Mouse (Mus musculus): ENCODE measurements at regions not wholly inside any gene's neighbourhood (a gene's known extent, or its start where the extent isn't known, plus 50 kb on each side); places are given as distances from the start of the nearest gene placed in this dataset.

DNA sequence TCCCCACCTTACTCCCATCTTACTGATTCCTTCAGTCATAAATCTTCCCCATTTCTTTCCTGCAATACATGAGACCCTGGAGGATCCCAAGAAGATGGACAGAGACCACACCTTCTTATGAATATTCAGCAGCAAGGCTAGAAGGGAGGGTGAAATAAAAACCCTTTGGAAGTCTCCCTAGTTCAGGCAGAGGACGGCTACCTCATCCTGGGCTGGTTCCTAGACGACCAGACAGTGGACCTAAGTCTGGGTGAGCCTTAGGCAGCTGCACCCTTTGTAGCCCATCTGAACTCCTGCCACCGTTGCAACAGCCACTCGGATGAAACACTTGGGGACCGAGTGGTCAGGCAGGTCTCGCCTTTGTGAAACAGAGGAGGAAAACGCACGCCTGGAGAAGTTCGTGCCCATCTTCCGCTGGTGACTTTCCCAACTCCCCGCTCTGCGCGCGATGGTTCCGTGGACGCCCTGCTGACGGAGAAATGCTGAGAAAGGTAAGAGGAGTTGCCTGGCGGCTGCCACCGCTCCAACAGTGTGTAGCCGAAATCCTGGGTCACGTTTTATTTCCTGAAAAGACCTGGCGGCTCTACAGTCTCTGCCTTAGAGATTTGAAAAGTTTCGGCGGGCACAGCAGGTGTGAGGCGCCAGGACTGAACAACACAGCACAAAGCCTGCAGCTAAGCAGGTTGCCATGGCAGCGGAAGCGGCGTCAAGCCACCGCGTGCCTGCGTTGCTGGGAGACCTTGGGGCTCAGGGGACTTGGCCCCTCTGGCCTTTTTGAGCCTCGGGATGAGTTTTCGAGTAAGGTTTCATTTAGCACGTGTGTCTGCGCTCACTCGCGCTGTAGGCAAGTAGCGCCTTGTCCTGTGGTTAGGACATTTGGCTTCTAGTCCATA lies 112.2 kb downstream of the Amer2 start:
- no peak overlapping the region for H3K27ac ChIP-seq (ENCODE audit: insufficient read depth, low read length)
- WGBS = under 1% methylated on average over 38 of the region's 38 CpGs
- H3K4me1 ChIP-seq (ENCODE audit: control insufficient read depth, insufficient read depth, low read length) = no peaks in the 10 kb centered on the region
- peak; percentile 42 to 47 for DNase-seq
- H3K27me3 ChIP-seq (ENCODE audit: control insufficient read depth, insufficient read depth, low read length) = no peaks in the 10 kb centered on the region
- H3K4me3 ChIP-seq (replicated peaks; ENCODE audit: insufficient read depth, low read depth, low read length) = peak overlapping the region; percentile 23
- TF ChIP-seq POLR2A (IDR thresholded peaks at IDR 0.05; ENCODE audit: borderline replicate concordance, insufficient read depth, low read length) (no peak), CTCF (IDR thresholded peaks at IDR 0.05; ENCODE audit: borderline replicate concordance, insufficient read depth, low read depth, low read length) (no peak)

GRCm38 (mm10) chr14:60485889-60486274 lies 112.8 kb downstream of the Amer2 start:
- H3K4me3 ChIP-seq (replicated peaks; ENCODE audit: insufficient read depth, low read depth, low read length) = peak overlapping the region; percentile 23
- no peaks in the 10 kb centered on the region for H3K27me3 ChIP-seq (ENCODE audit: control insufficient read depth, insufficient read depth, low read length)
- peak in 1 of 2 experiments; percentile 23 for DNase-seq
- H3K4me1 ChIP-seq (ENCODE audit: control insufficient read depth, insufficient read depth, low read length) = no peaks in the 10 kb centered on the region
- H3K27ac ChIP-seq (ENCODE audit: insufficient read depth, low read length) = no peak overlapping the region
- WGBS = 5% methylated on average over 5 of the region's 5 CpGs
- TF ChIP-seq CTCF (IDR thresholded peaks at IDR 0.05; ENCODE audit: borderline replicate concordance, insufficient read depth, low read depth, low read length) (peak; percentile 55; the same call in 1 of the 2 replicates), POLR2A (IDR thresholded peaks at IDR 0.05; ENCODE audit: borderline replicate concordance, insufficient read depth, low read length) (no peak)

DNA sequence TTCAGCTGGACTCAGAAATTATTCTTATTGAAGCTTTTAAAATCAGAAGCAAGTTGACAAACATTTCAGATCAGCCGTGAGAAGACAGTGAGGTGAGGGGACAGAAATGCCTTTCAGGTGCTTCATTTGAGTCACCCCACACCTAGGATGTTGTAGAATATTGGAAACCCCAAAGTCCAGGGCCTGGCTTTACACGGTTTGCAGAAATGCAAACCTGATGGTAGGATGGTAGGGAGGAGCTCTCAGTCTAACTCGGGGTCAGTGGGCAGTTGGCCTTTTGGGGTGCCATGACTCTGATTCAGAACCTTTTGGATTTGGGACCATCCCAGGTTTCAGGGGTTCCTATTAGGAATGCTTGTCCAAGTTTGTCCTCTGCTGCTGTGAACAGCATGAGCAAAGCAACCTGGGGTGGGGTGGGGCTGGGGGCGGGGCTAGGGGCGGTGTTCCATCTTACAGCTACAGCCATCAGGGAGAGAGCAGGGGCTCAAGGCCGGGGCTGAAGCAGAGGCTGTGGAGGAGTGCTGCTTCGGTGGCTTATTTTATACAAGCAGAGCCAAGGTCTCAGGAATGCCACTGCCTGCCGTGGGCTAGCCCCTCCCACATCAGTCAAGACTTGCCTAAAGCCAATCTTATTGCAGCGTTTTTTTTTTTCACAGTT lies 113.3 kb downstream of the Amer2 start:
- WGBS = 9% methylated on average over 9 of the region's 9 CpGs

GRCm38 (mm10) chr14:60489111-60489510 lies 116.1 kb downstream of the Amer2 start:
- no peaks in the 10 kb centered on the region for H3K27me3 ChIP-seq (ENCODE audit: control insufficient read depth, insufficient read depth, low read length)
- TF ChIP-seq CTCF (IDR thresholded peaks at IDR 0.05; ENCODE audit: borderline replicate concordance, insufficient read depth, low read depth, low read length) = no peak
- TF ChIP-seq POLR2A (IDR thresholded peaks at IDR 0.05; ENCODE audit: borderline replicate concordance, insufficient read depth, low read length) = no peak
- H3K4me1 ChIP-seq (ENCODE audit: control insufficient read depth, insufficient read depth, low read length) = no peaks in the 10 kb centered on the region
- no peak overlapping the region for H3K27ac ChIP-seq (ENCODE audit: insufficient read depth, low read length)
- no peak for DNase-seq
- WGBS = 68% methylated on average over 4 of the region's 4 CpGs
- H3K4me3 ChIP-seq (replicated peaks; ENCODE audit: insufficient read depth, low read depth, low read length) = no peak overlapping the region

More for the DNA sequence above, 113.3 kb downstream of the Amer2 start:
- Histone ChIP-seq H3K27ac (ENCODE audit: insufficient read depth, low read length) (no peak overlapping the region), H3K27me3 (ENCODE audit: control insufficient read depth, insufficient read depth, low read length) (no peaks in the 10 kb centered on the region), H3K4me1 (ENCODE audit: control insufficient read depth, insufficient read depth, low read length) (no peaks in the 10 kb centered on the region), H3K4me3 (replicated peaks; ENCODE audit: insufficient read depth, low read depth, low read length) (no peak overlapping the region)
- TF ChIP-seq POLR2A (IDR thresholded peaks at IDR 0.05; ENCODE audit: borderline replicate concordance, insufficient read depth, low read length) (no peak), CTCF (IDR thresholded peaks at IDR 0.05; ENCODE audit: borderline replicate concordance, insufficient read depth, low read depth, low read length) (no peak)
- no peak for DNase-seq

DNA sequence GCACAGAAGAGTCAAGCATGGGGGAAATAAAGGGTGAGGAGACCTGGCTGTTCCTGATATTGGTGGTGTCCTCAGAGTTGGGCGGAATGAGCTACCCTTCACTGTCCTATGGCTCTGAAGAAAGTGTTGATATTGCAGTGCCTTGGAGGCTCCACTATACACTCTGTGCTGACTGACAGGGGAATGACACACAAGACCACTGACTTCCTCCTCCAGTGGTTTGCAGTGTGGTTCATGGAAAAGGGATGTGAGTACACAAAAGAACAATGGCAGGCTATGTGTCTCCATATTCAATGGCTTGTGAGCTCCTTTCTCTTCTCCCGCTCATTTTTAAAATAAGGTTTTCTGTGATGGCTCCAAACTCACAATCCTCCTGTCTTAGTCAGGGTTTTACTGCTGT lies 117.8 kb downstream of the Amer2 start:
- H3K27ac ChIP-seq (ENCODE audit: insufficient read depth, low read length) = no peak overlapping the region
- no peaks in the 10 kb centered on the region for H3K4me1 ChIP-seq (ENCODE audit: control insufficient read depth, insufficient read depth, low read length)
- DNase-seq = no peak
- H3K27me3 ChIP-seq (ENCODE audit: control insufficient read depth, insufficient read depth, low read length) = no peaks in the 10 kb centered on the region
- TF ChIP-seq CTCF (IDR thresholded peaks at IDR 0.05; ENCODE audit: borderline replicate concordance, insufficient read depth, low read depth, low read length) = no peak
- no peak for TF ChIP-seq POLR2A (IDR thresholded peaks at IDR 0.05; ENCODE audit: borderline replicate concordance, insufficient read depth, low read length)
- 96% methylated on average over 2 of the region's 2 CpGs for WGBS
- no peak overlapping the region for H3K4me3 ChIP-seq (replicated peaks; ENCODE audit: insufficient read depth, low read depth, low read length)

DNA sequence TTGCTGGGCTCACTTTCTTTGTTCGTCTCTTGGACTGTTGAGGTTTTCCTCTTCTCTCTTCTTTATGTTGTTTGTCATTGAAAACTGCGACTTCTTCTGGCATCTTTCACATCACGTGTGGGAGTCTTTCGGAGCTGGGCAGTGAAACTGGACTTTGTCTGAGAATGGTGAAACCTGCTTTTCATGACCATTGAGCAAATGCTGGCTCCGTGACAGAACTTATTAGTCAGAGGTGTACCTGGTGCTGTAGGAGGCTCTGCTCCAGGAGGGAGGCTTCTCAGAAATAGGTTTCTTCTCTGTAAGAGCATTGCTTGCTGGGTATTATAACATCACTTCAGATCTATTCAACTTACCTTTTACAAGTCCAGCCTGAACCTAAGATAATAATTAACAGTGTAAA lies 122.4 kb downstream of the Amer2 start:
- TF ChIP-seq CTCF (IDR thresholded peaks at IDR 0.05; ENCODE audit: borderline replicate concordance, insufficient read depth, low read depth, low read length) (no peak), POLR2A (IDR thresholded peaks at IDR 0.05; ENCODE audit: borderline replicate concordance, insufficient read depth, low read length) (no peak)
- 88% methylated on average over 5 of the region's 5 CpGs for WGBS

GRCm38 (mm10) chr14:60502552-60502951 lies 129.5 kb downstream of the Amer2 start:
- Histone ChIP-seq H3K27me3 (ENCODE audit: control insufficient read depth, insufficient read depth, low read length) (no peaks in the 10 kb centered on the region), H3K27ac (ENCODE audit: insufficient read depth, low read length) (no peak overlapping the region), H3K4me3 (replicated peaks; ENCODE audit: insufficient read depth, low read depth, low read length) (no peak overlapping the region), H3K4me1 (ENCODE audit: control insufficient read depth, insufficient read depth, low read length) (no peaks in the 10 kb centered on the region)
- no peak for DNase-seq
- TF ChIP-seq POLR2A (IDR thresholded peaks at IDR 0.05; ENCODE audit: borderline replicate concordance, insufficient read depth, low read length) = no peak
- no peak for TF ChIP-seq CTCF (IDR thresholded peaks at IDR 0.05; ENCODE audit: borderline replicate concordance, insufficient read depth, low read depth, low read length)
- 77% methylated on average over 6 of the region's 6 CpGs for WGBS

More for the DNA sequence above, 122.4 kb downstream of the Amer2 start:
- H3K27me3 ChIP-seq (ENCODE audit: control insufficient read depth, insufficient read depth, low read length) = no peaks in the 10 kb centered on the region
- H3K4me1 ChIP-seq (ENCODE audit: control insufficient read depth, insufficient read depth, low read length) = no peaks in the 10 kb centered on the region
- no peak overlapping the region for H3K4me3 ChIP-seq (replicated peaks; ENCODE audit: insufficient read depth, low read depth, low read length)
- H3K27ac ChIP-seq (ENCODE audit: insufficient read depth, low read length) = no peak overlapping the region
- DNase-seq = no peak

Data from cerebellum, adult 2 months (tissue).